Mouse (Mus musculus): ENCODE results near the gene Adam15.

Gene Adam15

GRCm38 (mm10) chr3:89351271-89351670, 1.5 kb upstream of the Adam15 start:
- no peak for DNase-seq (ENCODE audit: low read depth)

DNA sequence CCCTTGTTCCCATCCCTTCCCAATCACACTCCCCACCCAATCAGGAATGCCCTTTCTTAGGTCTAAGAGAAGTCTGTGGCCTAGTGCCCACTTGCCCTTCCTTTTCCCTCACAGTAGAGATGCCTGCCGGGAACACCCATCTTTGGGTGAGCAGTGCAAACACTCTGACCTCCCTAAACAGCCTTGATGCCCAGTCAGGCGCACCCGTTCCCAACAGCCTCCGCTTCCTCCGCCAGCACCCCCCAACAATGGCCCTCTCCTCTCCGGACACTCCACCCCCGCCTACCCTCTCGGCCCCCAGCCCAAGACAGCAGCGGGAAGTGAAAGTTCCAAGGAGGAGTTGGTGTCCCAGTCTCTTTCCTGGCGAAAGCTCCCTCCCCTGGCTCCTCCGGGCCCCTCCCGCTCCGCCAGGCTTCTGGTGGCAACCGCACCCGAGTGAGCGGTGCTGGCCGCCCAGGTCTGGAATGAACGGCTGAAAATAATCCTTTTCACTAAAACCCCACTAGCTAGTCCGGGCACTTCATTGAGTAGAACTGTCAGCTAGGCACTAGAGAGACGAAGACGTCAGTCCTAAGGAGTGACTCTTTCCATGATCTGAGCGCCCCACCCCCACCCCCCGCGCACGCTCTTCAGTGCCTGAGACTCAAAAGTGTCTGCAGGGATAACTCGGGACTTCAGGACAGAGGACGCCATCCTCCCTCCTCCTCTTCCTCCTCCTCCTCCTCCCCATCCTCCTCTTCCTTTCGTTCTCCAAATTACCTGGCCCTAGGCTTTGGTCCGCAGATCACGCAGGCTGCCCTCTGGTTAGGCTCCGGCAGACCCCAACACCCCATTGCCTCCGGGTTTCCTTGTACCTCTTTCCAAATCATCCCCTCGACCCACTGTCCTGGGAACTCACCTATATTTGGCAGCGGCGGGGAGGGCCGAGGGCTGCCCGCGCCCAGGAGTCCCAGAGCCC, 606 bp downstream of the Adam15 start:
- DNase-seq (ENCODE audit: low read depth), result no peak

GRCm38 (mm10) chr3:89347916-89348315, 1.9 kb downstream of the Adam15 start:
- DNase-seq (ENCODE audit: low read depth), result no peak

- no peak for DNase-seq (ENCODE audit: low read depth)
These were observed 2.8 kb downstream of the Adam15 start for GRCm38 (mm10) chr3:89346815-89347540.

DNA sequence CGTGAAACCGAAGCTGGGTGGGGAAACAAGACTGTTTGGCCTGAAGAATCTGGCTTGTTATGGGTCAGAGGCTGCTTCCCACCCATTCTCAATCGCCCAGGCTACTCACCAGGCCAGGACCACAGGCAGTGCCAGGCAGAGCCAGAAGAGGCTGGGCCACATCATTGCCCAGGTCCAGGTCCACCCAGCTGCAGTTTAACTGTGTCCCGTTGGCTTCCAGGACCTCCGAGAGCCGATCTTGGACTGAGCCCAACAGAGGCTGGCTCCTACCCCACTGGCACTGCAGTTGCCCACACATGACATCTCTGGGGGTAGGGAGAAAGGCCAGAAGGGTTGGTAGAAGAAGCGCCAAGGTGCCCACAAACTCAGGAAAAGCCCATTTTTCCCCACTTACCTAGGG, 6.5 kb downstream of the Adam15 start:
- DNase-seq (ENCODE audit: low read depth), result no peak

DNA sequence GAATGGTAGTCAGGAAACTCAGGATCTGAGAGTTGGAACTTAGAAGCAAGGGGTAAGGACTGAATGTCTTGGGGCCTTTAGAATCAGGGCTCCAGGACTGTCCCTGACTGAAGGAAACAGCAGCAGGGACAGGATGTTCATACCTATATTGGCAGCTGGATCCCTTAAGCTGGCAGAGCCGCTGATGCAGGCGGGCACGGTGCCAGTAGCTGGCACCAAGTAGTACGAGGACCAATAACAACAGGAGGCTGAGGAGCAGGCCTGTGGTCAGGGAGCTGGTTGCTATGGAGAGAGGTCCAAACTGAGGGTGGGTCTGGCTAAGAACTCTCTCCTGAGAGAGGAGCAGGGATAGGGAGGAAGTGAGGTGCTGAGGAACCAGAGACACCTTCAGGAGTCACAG, 8.0 kb downstream of the Adam15 start:
- DNase-seq (ENCODE audit: low read depth), result no peak

GRCm38 (mm10) chr3:89340465-89340864, 9.3 kb downstream of the Adam15 start:
- peak; percentile 67 for DNase-seq (ENCODE audit: low read depth)

DNA sequence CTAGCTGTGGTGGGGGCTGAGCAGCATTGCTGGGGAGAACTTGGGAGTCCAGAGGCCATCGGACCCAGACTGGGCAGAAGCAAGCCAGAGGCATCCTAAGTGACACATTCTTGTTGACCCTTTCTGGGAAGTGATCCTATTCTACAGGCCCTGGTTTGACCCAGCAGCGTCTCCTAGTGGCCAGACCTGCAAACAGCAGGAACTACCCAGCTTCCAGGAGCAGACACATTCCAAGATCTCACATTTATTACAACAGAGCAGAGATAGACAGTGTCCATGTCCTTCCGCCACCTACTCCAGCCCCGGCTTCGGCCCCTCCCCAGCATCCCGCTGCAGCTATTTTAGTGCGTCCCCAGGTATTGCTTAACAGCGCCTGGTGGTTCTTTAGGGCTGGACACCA, 10.4 kb downstream of the Adam15 start:
- DNase-seq (ENCODE audit: low read depth), result no peak

DNA sequence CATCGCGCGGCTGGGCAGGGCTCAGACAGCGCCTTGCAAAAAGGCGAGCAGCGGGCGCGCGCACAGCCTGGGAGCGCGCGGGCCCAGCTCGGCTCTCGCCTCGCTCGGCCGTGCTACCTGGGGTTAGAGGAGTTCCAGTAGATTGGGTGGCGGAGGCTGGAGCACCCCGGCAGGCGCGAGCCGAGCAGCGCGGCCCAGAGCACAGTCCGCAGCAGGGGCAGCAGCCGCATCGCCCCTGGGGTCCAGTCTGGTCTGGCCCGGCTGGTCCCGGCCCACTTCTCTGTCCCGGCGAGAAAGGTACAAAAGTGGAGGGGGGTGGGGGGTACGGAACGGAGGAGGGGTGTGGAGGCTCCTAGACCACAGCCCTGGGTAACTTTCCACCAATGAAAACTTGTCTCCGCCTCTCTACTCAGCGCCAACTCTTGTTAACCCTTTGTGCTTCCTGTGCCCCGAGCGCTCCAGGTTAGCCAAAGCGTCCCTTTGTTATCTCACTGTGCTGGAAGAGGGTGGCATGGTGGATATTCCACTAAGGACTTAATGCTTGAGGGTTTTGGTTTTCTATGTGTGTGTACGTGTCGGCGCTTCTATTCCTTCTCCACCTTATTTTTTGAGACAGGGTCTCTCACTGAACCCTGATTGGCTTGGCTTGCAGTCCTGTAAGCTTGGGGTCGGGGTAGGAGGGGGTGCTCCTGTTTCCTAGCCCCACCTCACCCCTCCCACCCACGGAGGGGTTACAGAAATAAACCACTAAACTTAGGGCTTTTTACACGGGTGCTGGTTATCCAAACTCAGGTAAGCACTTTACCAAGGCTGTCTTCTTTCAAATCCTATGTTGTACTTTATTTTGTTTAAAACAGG, 11.8 kb downstream of the Adam15 start, which contains the start of gene Efna4:
TSS of gene Efna4 (minus strand) at position 308 of the 858 bp plus-strand sequence.
- DNase-seq (ENCODE audit: low read depth), result no peak

DNA sequence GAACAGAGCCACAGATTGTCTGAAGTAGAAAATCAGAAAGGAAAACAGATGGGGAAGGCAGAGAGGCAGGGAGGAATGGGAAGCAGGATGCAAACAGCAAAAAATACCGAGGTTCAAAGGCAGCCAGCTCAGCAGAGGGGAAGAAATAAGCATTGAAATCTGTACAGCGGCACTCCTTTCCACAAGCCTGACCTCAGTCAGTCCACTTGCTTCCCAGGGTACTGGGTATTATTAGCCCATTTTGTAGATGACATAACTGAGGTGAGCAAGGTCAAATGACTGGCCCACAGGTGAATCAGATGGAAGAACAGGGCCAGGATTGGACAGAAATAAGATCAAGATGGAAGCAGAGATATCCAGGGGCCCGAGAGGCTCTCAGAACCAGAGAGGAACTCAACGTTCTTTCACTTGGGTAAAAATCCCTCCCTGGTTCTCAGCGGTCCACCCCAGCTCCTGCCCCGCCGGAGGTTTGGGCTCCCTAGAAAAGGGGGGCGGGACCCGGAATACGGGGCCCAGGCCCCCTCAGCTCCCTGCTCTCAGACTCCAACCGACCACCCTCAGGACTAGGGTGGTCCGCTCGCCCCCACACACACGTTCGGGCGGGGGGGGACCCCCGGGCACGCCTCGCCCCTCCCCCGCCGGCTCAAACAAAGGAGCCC, 12.6 kb downstream of the Adam15 start:
- DNase-seq (ENCODE audit: low read depth), result no peak

DNA sequence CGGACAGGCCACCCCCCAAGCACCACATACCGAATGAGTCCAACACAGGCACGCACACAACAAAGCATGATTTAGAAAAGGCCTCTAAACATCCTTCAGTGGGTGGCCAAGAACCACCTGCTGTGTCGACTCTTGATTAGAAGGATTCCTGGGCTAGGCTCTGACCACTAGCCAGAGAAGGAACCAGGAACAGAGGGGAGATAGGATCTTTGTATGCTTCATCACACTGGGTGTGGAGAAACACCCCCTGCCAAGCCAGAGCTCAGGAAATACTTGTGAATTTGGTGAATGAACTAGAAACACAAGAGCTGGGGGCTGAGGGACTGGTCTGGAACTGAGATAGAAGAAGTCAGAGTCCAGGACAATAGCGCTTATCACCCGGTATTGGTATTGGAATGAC, 13.3 kb downstream of the Adam15 start:
- no peak for DNase-seq (ENCODE audit: low read depth)

DNA sequence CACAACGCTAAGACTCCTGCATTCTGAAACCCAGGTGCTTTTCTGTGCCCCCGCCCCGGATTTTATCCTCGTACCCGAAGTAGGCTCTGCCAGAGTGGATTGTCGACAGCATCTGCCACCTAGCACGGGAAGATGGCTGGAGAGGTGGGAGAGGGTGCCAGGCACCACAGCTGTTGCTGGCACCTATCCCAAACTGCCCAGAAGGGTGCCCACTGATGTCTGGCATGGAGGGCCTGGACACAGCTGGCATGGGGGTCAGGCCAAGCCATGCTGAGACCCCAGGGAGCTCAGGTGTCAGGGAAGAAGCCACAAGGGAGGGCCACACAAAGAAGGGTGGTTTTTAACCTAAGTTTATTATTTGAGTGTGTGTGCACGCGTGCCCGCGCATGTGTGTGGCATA, 16.7 kb downstream of the Adam15 start:
- DNase-seq (ENCODE audit: low read depth), result no peak

- DNase-seq (ENCODE audit: low read depth), result no peak
These were observed 17.3 kb downstream of the Adam15 start for GRCm38 (mm10) chr3:89332476-89332875.

GRCm38 (mm10) chr3:89332013-89332412, 17.8 kb downstream of the Adam15 start:
- DNase-seq (ENCODE audit: low read depth), result no peak

- DNase-seq (ENCODE audit: low read depth), result no peak
These were observed 18.2 kb downstream of the Adam15 start for GRCm38 (mm10) chr3:89331561-89331960.

DNA sequence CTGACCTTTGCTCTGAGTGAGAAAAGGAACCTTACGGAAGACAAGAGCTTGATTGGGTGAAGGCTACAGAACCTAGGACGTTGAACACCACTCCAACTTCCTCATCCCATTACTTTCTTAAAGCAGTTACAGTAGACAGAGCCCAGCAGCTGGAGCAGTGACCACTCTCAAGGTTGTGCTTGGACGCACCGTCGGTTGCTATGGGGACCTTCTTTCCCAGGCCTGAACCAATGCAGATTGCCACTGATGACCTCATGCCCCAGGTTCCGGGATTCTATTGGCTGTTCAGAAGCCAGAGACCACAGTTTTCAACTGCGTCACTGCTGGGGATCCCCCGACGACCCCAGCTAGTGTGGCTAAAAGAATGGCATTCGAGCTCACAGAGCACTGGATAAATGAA, 18.8 kb downstream of the Adam15 start:
- DNase-seq (ENCODE audit: low read depth), result no peak

DNA sequence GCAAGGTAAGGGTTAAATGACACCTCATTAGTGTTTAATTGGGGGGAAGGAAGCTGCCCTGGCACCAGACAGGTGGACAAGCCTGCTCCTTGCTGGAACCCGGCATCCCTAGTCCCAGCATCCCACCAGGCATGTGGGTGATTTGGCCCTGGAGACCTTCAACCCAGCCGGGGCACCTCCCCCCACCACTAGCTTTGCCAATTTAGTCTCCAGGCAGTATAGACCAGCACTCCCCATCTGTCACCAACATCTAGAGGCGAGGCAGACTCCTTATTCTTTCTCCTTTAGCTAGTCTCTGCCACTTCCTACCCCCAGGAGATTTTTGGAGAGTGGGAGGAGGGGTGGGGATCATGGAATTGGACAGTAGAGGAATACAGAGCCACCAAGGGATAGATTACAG, 19.4 kb downstream of the Adam15 start:
- no peak for DNase-seq (ENCODE audit: low read depth)

DNA sequence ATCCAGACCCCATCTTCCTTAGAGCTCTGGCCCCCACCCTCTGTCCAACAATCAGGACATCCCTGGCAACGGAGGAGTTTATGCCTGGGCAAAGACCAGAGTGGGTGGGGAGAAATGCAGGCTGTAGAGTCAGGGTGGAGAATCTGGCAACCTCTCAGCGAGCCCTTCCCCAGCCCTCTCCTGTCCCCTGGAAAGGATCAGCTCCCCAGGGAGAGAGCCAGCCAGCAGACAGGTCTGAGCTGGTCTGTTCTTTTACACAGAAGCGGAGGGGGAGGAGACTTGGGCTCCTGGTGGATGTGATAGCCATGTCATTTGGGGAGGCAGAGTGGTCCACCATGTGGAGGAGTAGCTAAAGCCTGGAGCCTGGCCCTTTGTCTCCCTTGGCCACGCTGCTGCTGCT, 21.2 kb downstream of the Adam15 start:
- no peak for DNase-seq (ENCODE audit: low read depth)

DNA sequence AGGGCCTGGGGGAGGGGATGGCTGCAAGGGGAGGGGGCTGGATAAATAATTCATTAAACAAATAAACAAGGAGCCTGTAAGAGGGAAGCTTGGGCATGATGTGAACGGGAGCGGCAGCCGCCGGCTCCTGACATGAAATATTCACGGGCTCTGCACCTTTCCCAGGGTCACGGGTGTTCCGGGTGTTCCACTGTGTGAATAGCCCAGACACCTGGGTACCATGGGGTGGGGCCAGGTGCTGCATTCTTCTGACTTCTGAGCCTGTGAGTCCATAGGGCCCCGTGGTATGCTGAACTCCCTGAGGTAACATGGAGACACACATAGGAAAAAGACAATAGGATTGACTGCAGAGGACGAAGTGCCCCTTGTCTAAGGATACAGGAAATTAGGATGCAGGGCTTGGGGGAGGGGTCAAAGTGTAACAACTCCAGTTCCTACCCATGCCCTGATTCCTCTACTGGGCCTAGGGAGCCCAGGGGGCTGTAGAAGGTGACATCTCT, 22.4 kb downstream of the Adam15 start:
- DNase-seq (ENCODE audit: low read depth), result no peak

- DNase-seq (ENCODE audit: low read depth), result no peak
These were observed 23.9 kb downstream of the Adam15 start for GRCm38 (mm10) chr3:89325882-89326281.

GRCm38 (mm10) chr3:89322514-89323165, 27.2 kb downstream of the Adam15 start, which contains the start of gene Efna3:
Efna3 (minus strand) TSS chr3:89322965.
- DNase-seq (ENCODE audit: low read depth), result no peak

Measured in c-Kit-positive CD71-negative TER-119-negative erythroid progenitor cells, embryonic 14.5 days (primary cell).